Mouse (Mus musculus) MEL-GATA-1-ER (cell line): ENCODE measurements around the gene Slc5a6.

Experiments used
- DNase-seq: peaks from one replicate; pipeline ENCODE4 v3.0.0-alpha.2; 2012; ENCODE audit warnings: low read depth; ENCODE audit errors: extremely low read depth

The Slc5a6 gene

GRCm38 (mm10) chr5:31048763-31049641 is at the start of gene Slc5a6:
Gene Slc5a6, minus strand, starts transcription at chr5:31048924.
- DNase-seq: peak; percentile 76

- no peak for DNase-seq
Measured at GRCm38 (mm10) chr5:31095711-31096480, 47.2 kb upstream of the Slc5a6 start.

GRCm38 (mm10) chr5:31094799-31095691 is 46.3 kb upstream of the Slc5a6 start:
- no peak for DNase-seq

- no peak for DNase-seq
Measured at GRCm38 (mm10) chr5:31094100-31094798, 45.5 kb upstream of the Slc5a6 start.

GRCm38 (mm10) chr5:31093151-31094041 is 44.7 kb upstream of the Slc5a6 start:
- DNase-seq: no peak

GRCm38 (mm10) chr5:31092231-31092975 is 43.7 kb upstream of the Slc5a6 start:
- no peak for DNase-seq

GRCm38 (mm10) chr5:31087131-31087530 is 38.4 kb upstream of the Slc5a6 start:
- no peak for DNase-seq

- DNase-seq: no peak
Measured at GRCm38 (mm10) chr5:31086606-31087005, 37.9 kb upstream of the Slc5a6 start.

- no peak for DNase-seq
Measured at GRCm38 (mm10) chr5:31083949-31084348, 35.2 kb upstream of the Slc5a6 start.

- DNase-seq: peak; percentile 43
Measured at GRCm38 (mm10) chr5:31082935-31083625, 34.4 kb upstream of the Slc5a6 start.

GRCm38 (mm10) chr5:31082355-31082754 is 33.6 kb upstream of the Slc5a6 start:
- peak; percentile 77 for DNase-seq

- peak; percentile 67 for DNase-seq
Measured at GRCm38 (mm10) chr5:31081386-31081785, 32.7 kb upstream of the Slc5a6 start.

- no peak for DNase-seq
Measured at GRCm38 (mm10) chr5:31080795-31081164, 32.1 kb upstream of the Slc5a6 start.

- no peak for DNase-seq
Measured at GRCm38 (mm10) chr5:31080059-31080794, 31.5 kb upstream of the Slc5a6 start.

- no peak for DNase-seq
Measured at GRCm38 (mm10) chr5:31076346-31076745, 27.6 kb upstream of the Slc5a6 start.

- DNase-seq: no peak
Measured at GRCm38 (mm10) chr5:31073176-31073575, 24.5 kb upstream of the Slc5a6 start.

GRCm38 (mm10) chr5:31071821-31072220 is 23.1 kb upstream of the Slc5a6 start:
- DNase-seq: no peak

- DNase-seq: no peak
Measured at GRCm38 (mm10) chr5:31071059-31071458, 22.3 kb upstream of the Slc5a6 start.
